Mouse (Mus musculus) midbrain, embryonic 14.5 days (tissue): ENCODE results near the gene Ifnk. TPM values are rescaled to one million over a fixed set of nuclear protein-coding genes. Genes with fewer than 3 reads are reported as not detected.
A peak's percentile ranks its signal among the peaks of the same experiment; 100 is the strongest.

Experiments used
- ATAC-seq: fragments of 200-750 bp; cut with Nextera tagmentation; 2 replicates; pipeline ENCODE4 v1.8.0; 2017; ENCODE audit warnings: moderate number of reproducible peaks, moderate library complexity; ENCODE audit not compliant: low FRiP score, low TSS enrichment
- DNase-seq: peaks from one replicate; pipeline ENCODE4 v3.0.0-alpha.2; 2015
- H3K27ac ChIP-seq: fragments of 300-500 bp; sonication (generic); replicated peaks from 2 replicates; pipeline ENCODE4 v1.5.1; 2014; ENCODE audit warnings: mild to moderate bottlenecking, low read depth, low read length, moderate library complexity
- H3K27me3 ChIP-seq: fragments of 300-500 bp; sonication (generic); 2 replicates; pipeline ENCODE4 v1.6.1; 2014; ENCODE audit warnings: low read length, control low read depth, mixed read lengths; ENCODE audit not compliant: control insufficient read depth, insufficient read depth
- H3K36me3 ChIP-seq: fragments of 300-500 bp; sonication (generic); 2 replicates; pipeline ENCODE4 v1.6.1; 2014; ENCODE audit warnings: low read length, control low read depth; ENCODE audit not compliant: control insufficient read depth, insufficient read depth
- H3K4me1 ChIP-seq: fragments of 300-500 bp; sonication (generic); 2 replicates; pipeline ENCODE4 v1.6.1; 2014; ENCODE audit warnings: mild to moderate bottlenecking, antibody characterized with exemption, low read length, control low read depth; ENCODE audit not compliant: control insufficient read depth, insufficient read depth
- H3K4me2 ChIP-seq: fragments of 300-500 bp; sonication (generic); 2 replicates; pipeline ENCODE4 v1.6.1; 2014; ENCODE audit warnings: mild to moderate bottlenecking, low read length, moderate library complexity
- H3K4me3 ChIP-seq: fragments of 300-500 bp; sonication (generic); replicated peaks from 2 replicates; pipeline ENCODE4 v1.5.1; 2014; ENCODE audit warnings: low read depth, low read length
- H3K9ac ChIP-seq: fragments of 300-500 bp; sonication (generic); replicated peaks from 2 replicates; pipeline ENCODE4 v1.6.1; 2014; ENCODE audit warnings: mild to moderate bottlenecking, low read length, moderate library complexity
- H3K9me3 ChIP-seq: fragments of 300-500 bp; sonication (generic); 2 replicates; pipeline ENCODE4 v1.6.1; 2016; ENCODE audit warnings: low read length, control low read depth, mixed read lengths; ENCODE audit not compliant: control insufficient read depth
- WGBS: fragments of 180-500 bp; shearing (Covaris S2); extraction: QIAGEN DNeasy Blood & Tissue Kit; methylation state at CpG from one replicate; pipeline ENCODE4 v1.1.7; 2014; 5-methylcytosine and 5-hydroxymethylcytosine counted together
- polyA plus RNA-seq: library from polyadenylated mRNA; unstranded; fragments of >200 nt; fragmentation: Nextera tagmentation; extraction: Ambion mirVana; gene quantifications from 2 replicates; pipeline ENCODE4 v1.2.1, GENCODE M21; 2014

The Ifnk gene
- polyA plus RNA-seq, result not detected in 2 replicates

- H3K27ac ChIP-seq, result no peak within 1 kb of the TSS
- 87% methylated on average over 4 of the region's 4 CpGs for WGBS
- no peaks in the 10 kb centered on the region for H3K36me3 ChIP-seq
- no peak within 1 kb of the TSS for H3K4me2 ChIP-seq
- no peaks in the 10 kb centered on the region for H3K9me3 ChIP-seq
- DNase-seq (no peak), ATAC-seq (no peak)
- no peak within 1 kb of the TSS for H3K4me3 ChIP-seq
- H3K27me3 ChIP-seq, result 0 out of 2 replicates have a peak, but pooled peaks cover 3% of the 10 kb centered on the region
- peaks cover 10% of the 10 kb centered on the region; the same call in 1 of the 2 replicates for H3K4me1 ChIP-seq
- no peak within 1 kb of the TSS for H3K9ac ChIP-seq
These were observed at the start of gene Ifnk for GRCm38 (mm10) chr4:35151756-35152155. TSS of gene Ifnk (plus strand) at chr4:35152056.

GRCm38 (mm10) chr4:35105115-35105773, 46.6 kb upstream of the Ifnk start:
- ATAC-seq (no peak), DNase-seq (no peak)
- WGBS, result 78% methylated on average over 14 of the region's 14 CpGs
- Histone ChIP-seq H3K27ac (no peak overlapping the region), H3K36me3 (no peaks in the 10 kb centered on the region), H3K4me1 (peaks cover 4% of the 10 kb centered on the region), H3K4me3 (no peak overlapping the region), H3K4me2 (no peak overlapping the region), H3K9ac (no peak overlapping the region), H3K9me3 (no peaks in the 10 kb centered on the region), H3K27me3 (no peaks in the 10 kb centered on the region)

- Histone ChIP-seq H3K36me3 (no peaks in the 10 kb centered on the region), H3K4me3 (no peak overlapping the region), H3K27me3 (no peaks in the 10 kb centered on the region), H3K4me1 (0 out of 2 replicates have a peak, but pooled peaks cover 5% of the 10 kb centered on the region), H3K4me2 (no peak overlapping the region), H3K9ac (no peak overlapping the region), H3K27ac (no peak overlapping the region), H3K9me3 (no peaks in the 10 kb centered on the region; the same call in 1 of the 2 replicates)
- ATAC-seq (no peak), DNase-seq (no peak)
- 94% methylated on average over 4 of the region's 4 CpGs for whole genome bisulfite sequencing
These were observed 39.4 kb upstream of the Ifnk start for GRCm38 (mm10) chr4:35112452-35112851.

GRCm38 (mm10) chr4:35113516-35114248, 38.2 kb upstream of the Ifnk start:
- Histone ChIP-seq H3K4me3 (no peak overlapping the region), H3K36me3 (no peaks in the 10 kb centered on the region), H3K4me1 (0 out of 2 replicates have a peak, but pooled peaks cover 5% of the 10 kb centered on the region), H3K27me3 (no peaks in the 10 kb centered on the region), H3K4me2 (no peak overlapping the region), H3K9me3 (no peaks in the 10 kb centered on the region; the same call in 1 of the 2 replicates), H3K27ac (no peak overlapping the region), H3K9ac (no peak overlapping the region)
- no peak for ATAC-seq
- DNase-seq, result no peak
- WGBS, result 81% methylated on average over 13 of the region's 13 CpGs

GRCm38 (mm10) chr4:35114950-35115349, 36.9 kb upstream of the Ifnk start:
- Histone ChIP-seq H3K4me1 (0 out of 2 replicates have a peak, but pooled peaks cover 5% of the 10 kb centered on the region), H3K9me3 (no peaks in the 10 kb centered on the region; the same call in 1 of the 2 replicates), H3K4me3 (no peak overlapping the region), H3K36me3 (no peaks in the 10 kb centered on the region), H3K27ac (no peak overlapping the region), H3K4me2 (no peak overlapping the region), H3K9ac (no peak overlapping the region), H3K27me3 (no peaks in the 10 kb centered on the region)
- DNase-seq (no peak), ATAC-seq (no peak)
- WGBS, result 67% methylated on average over 2 of the region's 2 CpGs

GRCm38 (mm10) chr4:35115933-35116332, 35.9 kb upstream of the Ifnk start:
- Histone ChIP-seq H3K9me3 (no peaks in the 10 kb centered on the region; the same call in 1 of the 2 replicates), H3K4me1 (0 out of 2 replicates have a peak, but pooled peaks cover 5% of the 10 kb centered on the region), H3K27ac (no peak overlapping the region), H3K27me3 (no peaks in the 10 kb centered on the region), H3K9ac (no peak overlapping the region), H3K36me3 (no peaks in the 10 kb centered on the region), H3K4me2 (no peak overlapping the region), H3K4me3 (no peak overlapping the region)
- peak; percentile 74 for ATAC-seq
- 14% methylated on average over 6 of the region's 6 CpGs for WGBS
- DNase-seq, result peak; percentile 61

- Histone ChIP-seq H3K4me2 (no peak overlapping the region), H3K9me3 (no peaks in the 10 kb centered on the region), H3K27me3 (no peaks in the 10 kb centered on the region), H3K9ac (no peak overlapping the region), H3K4me1 (peaks cover 13% of the 10 kb centered on the region), H3K4me3 (no peak overlapping the region), H3K27ac (no peak overlapping the region), H3K36me3 (no peaks in the 10 kb centered on the region)
- WGBS, result 87% methylated on average over 3 of the region's 3 CpGs
- ATAC-seq (no peak), DNase-seq (no peak)
These were observed 34.7 kb upstream of the Ifnk start for GRCm38 (mm10) chr4:35117144-35117543.

- H3K4me1 ChIP-seq, result peaks cover 22% of the 10 kb centered on the region
- no peak overlapping the region for H3K4me3 ChIP-seq
- H3K27ac ChIP-seq, result no peak overlapping the region
- H3K9me3 ChIP-seq, result no peaks in the 10 kb centered on the region
- no peaks in the 10 kb centered on the region for H3K27me3 ChIP-seq
- no peak overlapping the region for H3K9ac ChIP-seq
- H3K4me2 ChIP-seq, result no peak overlapping the region
- no peaks in the 10 kb centered on the region for H3K36me3 ChIP-seq
- DNase-seq, result no peak
- 90% methylated on average over 2 of the region's 2 CpGs for WGBS
- no peak for ATAC-seq
These were observed 33.0 kb upstream of the Ifnk start for GRCm38 (mm10) chr4:35118851-35119250.
